Mouse (Mus musculus) kidney, adult 9 months (tissue): ENCODE measurements around the gene Xcl1.
A peak's percentile ranks its signal among the peaks of the same experiment; 100 is the strongest.

ENCODE experiments used
- DNase-seq: peaks from one replicate; pipeline ENCODE4 v3.0.0; 2022

Gene Xcl1

GRCm38 (mm10) chr1:164900696-164901095 lies 34.6 kb downstream of the Xcl1 start:
- no peak for DNase-seq

- peak; percentile 82 for DNase-seq
Observed at GRCm38 (mm10) chr1:164900226-164900625, 35.1 kb downstream of the Xcl1 start.

- DNase-seq, result peak; percentile 96
Observed at GRCm38 (mm10) chr1:164899506-164899905, 35.8 kb downstream of the Xcl1 start.

DNA sequence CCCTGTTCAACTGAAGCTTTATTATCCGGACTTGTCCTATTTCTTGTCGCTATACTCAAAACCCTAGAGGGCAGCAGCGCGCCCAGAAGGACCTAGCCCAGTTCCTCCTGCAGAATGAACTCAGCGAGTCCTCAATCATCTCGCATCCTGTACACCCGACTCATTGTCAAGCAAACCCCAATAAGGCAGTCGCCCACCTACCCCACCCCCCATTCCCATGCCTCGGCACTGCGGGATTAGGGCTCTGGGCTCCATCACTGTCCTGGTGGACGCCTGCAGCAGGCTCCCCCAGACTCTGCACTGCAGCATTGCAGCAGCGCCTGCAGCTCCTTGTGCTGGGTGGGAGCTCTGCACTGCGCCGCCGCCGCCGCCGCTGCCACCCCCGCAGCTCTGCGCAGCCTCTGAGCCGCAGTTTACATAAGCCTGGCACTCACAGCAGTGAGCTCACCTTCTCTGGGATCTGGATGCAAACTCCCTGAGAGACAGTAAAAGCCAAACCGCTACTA lies 36.4 kb downstream of the Xcl1 start:
- peak; percentile 92 for DNase-seq

GRCm38 (mm10) chr1:164897163-164897817 lies 38.0 kb downstream of the Xcl1 start:
- no peak for DNase-seq

DNA sequence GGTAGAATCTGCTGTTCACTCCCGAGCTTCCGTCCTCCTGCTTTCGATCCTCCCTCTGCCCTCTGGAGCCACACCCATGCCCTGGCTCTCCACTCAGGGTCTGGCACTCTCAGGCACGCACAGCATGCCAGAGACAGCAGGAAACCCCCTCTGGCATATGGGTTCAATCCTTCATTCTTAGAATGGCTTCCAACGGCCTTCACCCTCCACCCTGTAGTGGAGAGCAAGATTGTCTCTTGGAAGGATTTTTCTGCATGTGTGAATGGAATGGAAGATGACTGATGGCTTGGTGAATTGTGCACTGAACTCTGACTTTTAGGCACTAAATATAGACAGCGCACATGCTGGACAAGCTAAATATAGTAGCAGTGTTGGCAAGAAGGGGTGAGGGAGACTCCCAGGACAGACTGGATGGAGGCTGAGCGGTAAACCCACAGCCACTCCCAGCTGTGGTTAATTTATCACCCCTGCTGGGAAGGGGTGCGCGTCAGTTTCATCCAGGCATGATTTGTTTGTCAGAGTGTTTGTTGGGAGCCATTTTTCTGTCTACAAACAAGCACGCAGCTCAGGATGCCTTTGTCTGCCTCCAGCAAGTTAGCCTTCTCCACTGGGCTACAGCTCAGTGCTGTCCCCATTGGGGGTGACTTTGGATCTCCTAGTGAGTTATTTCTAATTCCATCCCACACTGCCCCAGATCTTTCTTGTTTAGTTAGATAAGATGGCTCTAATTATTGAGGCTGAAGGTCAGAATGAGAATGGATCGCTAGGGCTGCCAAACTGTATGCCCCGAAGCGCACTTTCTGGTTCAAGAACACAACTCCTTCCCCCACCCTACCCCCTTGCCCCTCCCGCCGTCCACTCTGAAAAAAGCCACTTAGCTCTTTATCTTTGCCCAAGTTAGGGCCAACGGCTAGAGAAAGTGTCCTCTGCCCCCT lies 38.8 kb downstream of the Xcl1 start:
- peak; percentile 88 for DNase-seq

GRCm38 (mm10) chr1:164895806-164896205 lies 39.5 kb downstream of the Xcl1 start:
- no peak for DNase-seq

DNA sequence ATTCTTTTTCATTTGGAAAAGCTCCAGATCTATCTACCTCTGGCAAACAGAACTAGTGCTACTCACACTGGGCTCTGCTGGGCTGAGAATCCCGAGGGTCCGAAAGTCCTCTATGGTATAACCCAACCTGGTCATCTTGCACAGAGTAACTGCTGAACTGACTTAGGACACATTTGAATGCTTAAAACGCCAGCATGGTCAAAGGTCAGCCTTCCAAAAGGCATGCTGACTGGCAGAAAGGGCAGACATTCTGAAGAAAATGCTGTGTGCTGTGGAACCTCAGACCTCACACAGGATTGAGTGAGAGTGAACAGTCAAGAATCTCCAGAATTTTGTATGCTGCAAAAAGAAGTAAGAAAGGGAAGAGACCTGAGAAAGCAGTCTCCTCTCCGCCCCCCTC lies 45.0 kb downstream of the Xcl1 start:
- DNase-seq, result peak; percentile 74

DNA sequence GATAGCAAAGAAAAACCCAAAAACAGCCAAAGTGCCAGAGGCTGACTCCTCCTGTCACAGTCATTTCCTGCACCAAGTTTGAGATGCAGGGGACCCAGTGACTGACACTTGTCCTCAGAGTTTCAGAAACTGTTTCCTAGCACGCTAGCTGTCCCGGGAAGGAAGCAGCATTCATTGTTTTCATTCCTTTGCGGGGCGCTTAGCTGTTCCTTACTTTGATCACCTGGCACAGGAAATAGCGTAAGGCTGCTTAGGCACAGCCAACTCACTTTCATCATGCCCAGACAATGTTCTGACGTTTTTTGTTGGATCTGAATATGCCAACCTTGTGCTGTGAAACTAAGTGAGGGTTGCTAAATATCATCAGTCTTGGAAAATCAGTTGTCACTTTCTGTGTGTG lies 46.8 kb downstream of the Xcl1 start:
- DNase-seq, result no peak

DNA sequence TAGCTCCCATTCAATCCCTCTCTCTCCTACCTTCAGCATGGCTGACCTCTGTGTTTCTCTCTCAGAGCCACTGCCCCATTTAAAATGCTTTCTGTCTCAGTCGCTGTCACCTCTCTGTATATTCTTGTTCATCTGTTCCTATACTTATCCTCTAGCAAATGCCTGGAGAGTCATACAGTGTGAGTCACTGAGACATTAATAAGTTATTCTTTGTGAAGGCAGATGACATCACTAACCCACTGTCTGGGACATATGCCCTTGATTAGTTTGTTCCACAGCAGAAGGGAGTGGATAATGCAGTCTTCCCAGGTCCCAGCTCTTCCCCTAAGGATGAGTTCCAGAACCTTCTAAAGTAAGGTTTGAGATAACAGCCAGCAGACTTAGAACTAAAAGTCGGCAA lies 47.6 kb downstream of the Xcl1 start:
- DNase-seq, result no peak

- DNase-seq, result no peak
Observed at GRCm38 (mm10) chr1:164881891-164882290, 53.4 kb downstream of the Xcl1 start.
